Mouse (Mus musculus) cerebellum, postnatal 36 days (tissue): ENCODE measurements around the gene Scn3b.

Source experiments
- DNase-seq, 2 experiments: peaks; one replicate each; pipeline ENCODE4 v3.0.0; 2021 to 2022; ENCODE audit warnings: mixed read lengths in 2 of 2

Gene Scn3b

GRCm38 (mm10) chr9:40318771-40319170 is 49.8 kb downstream of the Scn3b start:
- DNase-seq = peak; percentile 69 to 70

GRCm38 (mm10) chr9:40320405-40320804 is 51.4 kb downstream of the Scn3b start:
- no peak for DNase-seq

- peak in 1 of 2 experiments; percentile 41 for DNase-seq
These were observed 52.1 kb downstream of the Scn3b start for GRCm38 (mm10) chr9:40320879-40321667.

GRCm38 (mm10) chr9:40321668-40322003 is 52.6 kb downstream of the Scn3b start:
- no peak for DNase-seq

GRCm38 (mm10) chr9:40322372-40322771 is 53.4 kb downstream of the Scn3b start:
- DNase-seq = no peak

GRCm38 (mm10) chr9:40323171-40323570 is 54.2 kb downstream of the Scn3b start:
- no peak for DNase-seq

GRCm38 (mm10) chr9:40323773-40324172 is 54.8 kb downstream of the Scn3b start:
- DNase-seq = no peak

- no peak for DNase-seq
These were observed 55.3 kb downstream of the Scn3b start for GRCm38 (mm10) chr9:40324232-40324792.

- DNase-seq = no peak
These were observed 55.8 kb downstream of the Scn3b start for GRCm38 (mm10) chr9:40324826-40325225.

GRCm38 (mm10) chr9:40326260-40326915 is 57.4 kb downstream of the Scn3b start:
- DNase-seq = no peak

GRCm38 (mm10) chr9:40330609-40331382 is 61.8 kb downstream of the Scn3b start:
- DNase-seq = peak; percentile 95

GRCm38 (mm10) chr9:40331411-40332286 is 62.6 kb downstream of the Scn3b start:
- no peak for DNase-seq

GRCm38 (mm10) chr9:40332326-40332725 is 63.3 kb downstream of the Scn3b start:
- DNase-seq = peak; percentile 95

- peak in 1 of 2 experiments; percentile 67 for DNase-seq
These were observed 64.0 kb downstream of the Scn3b start for GRCm38 (mm10) chr9:40332731-40333648.

- DNase-seq = peak; percentile 94 to 95
These were observed 64.8 kb downstream of the Scn3b start for GRCm38 (mm10) chr9:40333649-40334396.

- DNase-seq = peak in 1 of 2 experiments; percentile 48
These were observed 65.6 kb downstream of the Scn3b start for GRCm38 (mm10) chr9:40334617-40335016.

- peak; percentile 53 to 58 for DNase-seq
These were observed 67.7 kb downstream of the Scn3b start for GRCm38 (mm10) chr9:40336701-40337100.

GRCm38 (mm10) chr9:40337131-40337820 is 68.3 kb downstream of the Scn3b start:
- no peak for DNase-seq

- no peak for DNase-seq
These were observed 70.6 kb downstream of the Scn3b start for GRCm38 (mm10) chr9:40339578-40339977.
